Mouse (Mus musculus) adrenal gland, adult (tissue): ENCODE measurements around the gene Ermap.
A peak's percentile ranks its signal among the peaks of the same experiment; 100 is the strongest.

Experiments
- DNase-seq, 2 experiments: peaks; one replicate each; pipeline ENCODE4 v3.0.0; 2022 to 2023; ENCODE audit warnings: low spot score in 1 of 2; ENCODE audit not compliant: inconsistent age in 2 of 2

The Ermap gene

DNA sequence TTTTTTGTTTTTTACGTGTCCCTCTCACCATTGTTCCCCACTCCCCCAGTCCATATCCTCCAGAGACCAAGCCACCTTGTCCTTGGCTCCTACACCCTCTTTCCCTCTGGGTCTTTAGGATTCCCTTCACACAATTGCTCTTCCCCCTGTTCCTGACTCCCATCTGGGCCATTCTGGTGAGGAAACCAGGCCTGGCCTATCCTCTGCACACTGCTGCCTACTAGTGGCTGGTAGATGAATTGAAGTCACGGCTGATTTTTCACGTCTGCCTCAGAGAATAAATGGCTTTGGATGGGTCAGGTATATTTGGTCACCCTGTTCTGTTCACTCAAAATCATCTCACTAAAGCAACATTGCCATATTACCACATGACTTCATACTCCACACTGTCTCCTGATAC is 49.7 kb downstream of the Ermap start:
- peak; percentile 34 to 73 for DNase-seq

DNA sequence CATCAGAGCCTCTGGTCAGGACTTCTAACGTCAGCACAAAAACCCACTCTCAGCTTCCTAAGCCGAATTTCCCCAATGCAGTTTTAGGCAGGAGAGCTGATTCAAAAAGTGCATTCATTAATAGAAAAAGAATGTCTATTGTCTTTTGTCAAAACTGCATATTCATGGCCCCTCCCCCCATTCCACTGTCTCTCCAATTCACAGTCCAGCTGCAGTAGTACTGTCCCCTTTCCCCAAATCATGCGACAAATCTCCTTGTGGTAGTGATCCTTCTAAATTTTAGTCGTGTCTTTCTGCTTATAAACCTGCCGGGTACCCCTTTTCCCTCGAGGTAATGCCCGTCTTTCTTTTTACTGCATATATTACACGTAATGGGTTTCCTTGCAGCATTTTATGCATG is 51.0 kb downstream of the Ermap start:
- DNase-seq: no peak

DNA sequence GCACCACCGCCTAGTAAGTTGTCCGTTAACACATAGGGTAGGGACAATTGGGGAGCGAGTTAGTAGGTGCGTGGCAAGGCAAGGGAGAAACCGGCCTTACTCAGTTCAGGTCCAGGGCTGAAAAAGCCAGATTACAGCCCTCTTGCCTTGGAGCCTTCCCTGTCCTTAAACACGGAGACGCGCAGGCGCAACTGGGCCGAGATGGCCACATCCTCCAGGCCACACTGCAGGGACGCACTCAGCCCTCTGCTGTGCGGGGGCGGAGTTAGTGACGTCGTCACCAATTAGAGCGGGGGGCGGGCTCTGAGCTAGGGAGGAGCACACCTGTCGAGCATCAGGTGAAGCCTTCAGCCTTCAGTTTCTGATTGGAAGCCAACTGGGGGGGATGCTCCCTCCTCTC is 51.6 kb downstream of the Ermap start:
- DNase-seq: peak; percentile 78 to 85

DNA sequence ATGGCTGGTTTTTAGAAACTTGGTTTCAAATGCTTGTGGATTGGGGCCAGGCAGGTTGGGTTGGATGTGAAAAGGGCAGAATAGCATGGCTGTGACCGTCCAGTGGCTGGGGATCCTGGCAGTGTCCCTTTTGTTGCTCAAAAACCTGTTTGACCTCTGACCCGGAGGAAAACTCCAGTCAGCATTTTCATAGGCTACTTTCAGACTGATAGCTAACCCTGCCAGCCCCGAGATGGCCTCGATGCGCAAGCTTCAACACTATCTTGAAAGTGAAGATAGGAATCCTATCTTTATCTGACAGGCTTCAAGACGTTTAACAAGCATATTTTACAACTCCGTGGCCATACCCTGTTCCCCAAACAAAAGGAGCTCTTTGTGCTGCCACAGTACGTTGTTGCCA is 52.5 kb downstream of the Ermap start:
- no peak for DNase-seq

DNA sequence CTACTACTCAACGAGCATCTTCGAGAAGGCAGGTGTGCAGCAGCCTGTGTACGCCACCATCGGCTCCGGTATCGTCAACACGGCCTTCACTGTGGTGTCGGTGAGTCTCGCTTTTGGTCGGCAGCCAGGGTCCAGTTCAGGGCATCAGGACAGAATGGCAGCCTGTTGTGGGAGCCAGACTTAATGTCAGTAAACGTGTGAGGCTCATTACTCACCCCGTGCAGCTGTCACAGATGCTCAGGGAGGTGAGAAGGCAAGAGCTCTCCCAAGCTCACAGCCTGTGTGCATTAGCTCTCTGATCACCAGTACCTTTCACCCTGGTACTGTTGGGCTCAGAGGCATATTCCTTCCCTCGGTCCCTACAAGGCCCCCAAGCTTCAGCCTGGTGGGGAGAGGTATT is 56.0 kb downstream of the Ermap start:
- no peak for DNase-seq

DNA sequence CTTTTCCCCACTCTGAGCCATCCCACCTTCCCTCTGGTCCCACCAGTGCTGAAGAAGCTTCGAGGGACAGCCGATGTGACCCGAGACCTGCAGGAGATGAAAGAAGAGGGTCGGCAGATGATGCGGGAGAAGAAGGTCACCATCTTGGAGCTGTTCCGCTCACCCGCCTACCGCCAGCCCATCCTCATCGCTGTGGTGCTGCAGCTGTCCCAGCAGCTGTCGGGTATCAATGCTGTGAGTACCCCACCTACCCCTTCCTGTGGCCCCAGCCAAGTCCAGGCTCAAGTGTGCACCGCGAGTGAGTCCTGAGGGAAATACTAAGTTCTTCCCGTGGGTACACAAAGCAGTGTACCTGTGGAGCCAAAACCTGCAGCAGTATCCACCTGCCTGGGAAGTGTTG is 56.5 kb downstream of the Ermap start:
- no peak for DNase-seq

DNA sequence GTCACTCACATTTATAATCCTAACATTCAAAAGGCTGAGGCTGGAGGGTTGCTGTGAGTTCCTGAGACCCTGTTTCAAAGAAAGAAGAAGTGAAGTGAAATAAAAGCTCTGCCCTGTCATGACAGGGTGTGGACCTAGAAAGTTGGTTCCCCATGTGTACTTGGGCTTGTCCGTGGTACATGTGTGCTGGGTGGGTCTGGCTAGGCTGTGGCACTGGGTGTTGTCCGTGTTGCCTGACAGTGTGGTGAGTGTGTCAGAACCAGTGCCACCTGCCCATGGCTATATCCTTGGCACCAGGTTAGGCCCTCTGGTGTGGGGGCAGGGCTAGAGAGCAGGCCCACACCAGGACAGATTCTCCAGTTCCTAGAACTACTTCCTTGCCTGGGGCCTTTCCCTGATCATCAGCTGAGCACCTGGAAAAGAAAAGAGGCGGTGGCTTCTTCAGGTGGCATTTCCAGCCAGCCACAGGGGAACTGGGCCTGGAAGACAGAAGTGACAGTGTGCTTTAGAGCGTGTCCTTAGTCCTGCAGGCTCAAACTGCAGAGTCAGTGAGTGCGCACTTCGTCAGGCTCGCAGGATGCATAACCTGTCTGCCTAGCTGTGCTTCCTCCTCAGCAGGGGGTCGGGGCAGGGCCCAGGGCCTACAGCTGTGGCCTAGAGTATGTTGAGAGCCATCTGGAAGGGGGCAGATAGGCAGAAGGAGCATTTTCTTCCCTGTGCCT is 58.5 kb downstream of the Ermap start:
- DNase-seq: no peak

DNA sequence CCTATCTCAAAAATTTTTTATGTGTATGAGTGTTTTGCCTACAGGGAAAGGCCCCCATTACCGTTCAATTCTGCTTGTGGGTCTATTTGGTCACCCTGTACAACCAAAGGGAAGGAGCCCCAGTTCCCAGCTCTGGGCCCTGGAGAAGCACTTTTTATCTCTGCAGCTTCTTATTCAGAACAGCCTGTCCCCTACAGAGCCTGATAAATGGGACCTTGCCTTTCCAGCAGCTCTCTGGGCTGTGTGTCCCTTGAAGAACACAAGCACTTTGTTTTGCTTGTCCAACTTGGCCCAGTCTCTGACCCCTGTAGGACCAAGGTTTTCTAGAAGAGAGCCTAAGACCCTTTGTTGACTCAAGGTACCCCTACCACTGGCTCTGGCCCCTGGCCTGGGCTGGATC is 60.7 kb downstream of the Ermap start:
- no peak for DNase-seq

DNA sequence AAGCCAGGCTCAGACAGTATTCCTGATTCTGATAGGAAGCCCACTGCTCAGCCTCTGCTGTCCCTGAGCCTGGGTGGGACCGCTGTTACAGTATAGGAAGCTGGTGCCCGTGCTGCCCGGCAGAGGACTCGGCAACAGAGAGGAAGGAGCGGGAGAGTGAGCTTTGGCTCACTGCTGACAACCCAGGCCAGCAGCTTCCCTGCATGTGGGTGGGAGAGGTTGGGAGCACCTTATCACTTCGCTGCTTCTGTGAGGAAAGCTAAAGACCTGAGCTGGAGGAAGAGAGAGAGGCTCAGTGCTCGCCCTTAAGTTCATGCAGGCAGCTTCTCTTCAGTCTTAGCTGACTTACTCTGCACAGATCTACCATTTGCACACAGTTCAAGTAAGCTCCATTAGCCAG is 61.3 kb downstream of the Ermap start:
- DNase-seq: no peak

DNA sequence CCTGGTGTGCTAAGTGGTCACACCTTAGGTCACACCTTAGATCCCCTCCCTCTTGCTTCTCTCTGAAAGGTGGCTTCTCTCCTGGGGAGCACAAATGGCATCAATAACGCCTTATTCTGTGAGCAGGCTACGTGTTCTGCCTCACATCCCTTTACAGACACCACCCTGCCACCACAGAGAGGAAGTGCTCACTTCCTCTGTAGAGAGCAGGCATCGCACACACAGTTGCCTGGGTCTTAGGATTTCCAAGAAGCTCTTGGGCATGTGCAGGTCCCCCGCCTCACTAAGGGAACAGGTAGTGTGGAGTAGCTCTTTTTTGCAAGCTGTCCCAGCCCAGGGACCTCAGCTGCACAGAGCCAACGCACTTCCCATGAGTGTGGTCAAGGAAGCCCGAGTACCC is 62.6 kb downstream of the Ermap start:
- DNase-seq: no peak

DNA sequence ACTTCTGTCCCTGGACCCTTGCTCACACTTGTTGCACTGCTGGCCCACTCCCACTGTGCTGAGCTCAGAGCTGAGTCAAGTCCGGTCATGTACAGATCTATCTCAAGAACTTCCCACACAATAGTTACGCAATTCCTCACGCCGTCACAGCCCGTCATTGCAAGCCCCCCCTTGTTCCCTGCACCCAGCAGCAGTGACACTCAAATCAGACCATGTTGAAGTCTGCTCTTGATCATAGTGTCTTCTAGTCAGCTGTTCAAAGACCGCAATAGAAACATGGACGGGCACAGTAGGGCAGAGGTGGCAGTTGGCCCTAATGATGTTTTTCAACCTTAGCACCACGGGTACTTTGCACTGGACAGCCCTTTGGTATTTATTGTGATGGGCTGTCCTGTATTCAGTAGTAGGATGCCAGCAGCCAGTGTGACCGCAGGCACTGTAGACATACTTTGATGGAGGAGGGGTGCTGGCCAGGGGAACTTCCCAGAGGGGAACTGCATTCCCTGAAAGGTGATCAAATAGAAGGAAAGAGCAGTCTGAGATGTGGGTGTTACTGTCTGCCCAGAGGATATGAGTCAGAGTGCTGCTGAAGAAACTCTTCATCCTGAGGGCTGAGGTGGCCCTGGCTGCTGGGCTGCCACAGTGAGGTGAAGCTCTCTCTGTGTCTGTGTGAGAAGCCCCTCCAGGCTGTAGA is 64.1 kb downstream of the Ermap start:
- no peak for DNase-seq
